Mouse (Mus musculus): ENCODE measurements at regions not wholly inside any gene's neighbourhood (a gene's known extent, or its start where the extent isn't known, plus 50 kb on each side); places are given as distances from the start of the nearest gene placed in this dataset.

DNA sequence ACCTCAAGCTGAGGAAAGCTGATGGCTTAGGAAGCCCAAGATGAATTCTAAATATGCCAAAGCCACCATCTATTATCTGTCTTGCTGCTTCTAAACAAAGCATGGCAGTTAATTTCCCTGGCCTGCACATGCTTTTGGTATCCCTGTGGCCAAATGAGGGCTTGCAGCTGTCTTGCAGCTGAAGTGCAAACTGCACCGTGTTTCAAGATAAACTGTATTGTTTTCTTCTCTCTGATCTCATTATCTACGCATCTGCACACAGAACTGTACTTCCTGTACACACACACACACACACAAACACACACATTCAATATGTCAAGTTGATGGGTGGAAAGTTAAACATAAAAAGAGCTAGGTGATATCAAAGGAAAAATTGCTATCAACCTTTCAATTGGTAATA lies 221.7 kb upstream of the Veph1 start:
- no peak for DNase-seq

DNA sequence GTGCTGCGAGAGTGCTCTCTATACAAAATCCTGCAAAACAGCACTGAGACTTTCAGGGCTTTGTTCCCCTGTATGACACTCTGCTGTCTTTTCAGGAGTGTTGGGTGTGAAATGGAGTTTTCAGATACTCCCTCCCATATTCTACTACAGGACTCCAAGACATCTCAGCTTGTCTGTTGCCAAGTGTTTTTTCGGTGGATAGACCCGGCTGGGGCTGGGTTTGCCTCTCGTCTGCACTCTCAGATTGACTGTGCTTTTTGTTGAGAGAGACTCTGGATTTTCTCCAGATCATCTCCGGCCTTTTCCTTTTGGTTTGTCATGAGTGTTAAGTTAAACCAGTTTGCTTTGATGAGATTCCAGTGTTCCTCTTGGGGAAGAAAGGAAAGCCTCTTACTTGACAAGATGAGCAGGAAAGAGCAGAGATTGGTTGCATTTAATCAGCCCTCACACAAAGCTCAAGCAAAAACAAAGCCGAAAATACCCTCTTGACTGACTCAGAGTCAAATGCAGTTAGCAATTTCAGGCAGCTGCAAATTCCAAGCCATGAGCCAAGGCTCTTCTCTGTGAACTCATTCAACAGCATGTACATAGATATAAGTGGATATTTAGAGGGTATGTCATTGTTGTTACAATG lies 219.3 kb upstream of the Veph1 start:
- DNase-seq, result no peak

DNA sequence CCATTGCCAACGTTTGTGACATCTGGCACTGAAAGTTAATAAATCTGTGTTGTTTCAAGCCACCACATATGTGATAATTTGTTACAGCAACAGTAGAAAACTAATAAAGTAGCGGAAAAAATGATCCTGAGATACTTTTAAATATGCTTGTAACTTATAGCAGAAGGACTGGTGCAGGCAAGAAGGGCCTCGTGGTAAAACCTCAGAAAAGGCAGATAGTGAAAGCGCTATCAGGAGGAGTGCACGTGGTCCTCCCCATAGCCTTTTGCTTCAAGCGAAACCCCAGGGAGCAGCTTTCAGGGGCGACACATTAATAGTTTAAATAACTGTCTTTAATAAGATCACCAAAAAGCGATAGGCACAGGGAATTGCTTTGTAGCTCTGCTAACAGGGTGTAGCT lies 217.9 kb upstream of the Veph1 start:
- no peak for DNase-seq

DNA sequence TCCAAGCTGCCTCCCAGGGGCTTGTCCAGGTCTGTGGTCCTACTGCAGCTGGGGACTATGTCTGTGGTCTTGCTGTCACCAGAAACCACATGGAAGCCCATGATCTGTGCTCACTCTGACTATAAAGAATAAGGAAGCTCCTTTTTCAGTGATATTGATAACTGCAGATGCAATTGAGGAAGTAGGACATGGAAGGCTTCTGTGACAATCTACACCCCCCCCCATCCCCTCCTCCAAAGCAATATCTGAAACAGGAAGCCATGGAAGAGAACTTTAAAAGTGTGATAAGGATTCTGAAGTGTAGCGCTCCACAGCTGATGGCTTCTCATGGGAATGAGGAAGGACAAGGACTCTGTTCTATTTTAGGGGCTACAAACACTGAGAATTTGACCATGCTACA lies 215.8 kb upstream of the Veph1 start:
- DNase-seq, result no peak

DNA sequence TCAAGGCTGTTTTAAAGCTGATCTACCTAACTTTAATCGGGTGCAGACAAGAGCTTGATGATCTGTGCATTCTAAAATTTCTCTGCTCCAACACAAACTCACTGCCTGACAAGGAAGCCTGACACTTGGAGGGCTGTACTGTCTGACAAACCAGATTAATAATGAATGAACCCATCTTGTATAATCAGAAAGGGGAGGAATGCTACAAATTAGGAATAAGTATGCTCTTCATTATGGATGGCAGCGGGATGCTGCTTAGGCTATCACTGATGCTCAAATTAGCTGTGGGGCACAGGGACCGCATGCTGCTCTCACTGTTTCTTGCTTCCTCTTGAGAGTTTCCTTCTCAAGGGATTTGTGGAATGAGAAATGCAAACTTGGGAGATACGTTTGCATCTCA lies 213.8 kb upstream of the Veph1 start:
- DNase-seq, result no peak

DNA sequence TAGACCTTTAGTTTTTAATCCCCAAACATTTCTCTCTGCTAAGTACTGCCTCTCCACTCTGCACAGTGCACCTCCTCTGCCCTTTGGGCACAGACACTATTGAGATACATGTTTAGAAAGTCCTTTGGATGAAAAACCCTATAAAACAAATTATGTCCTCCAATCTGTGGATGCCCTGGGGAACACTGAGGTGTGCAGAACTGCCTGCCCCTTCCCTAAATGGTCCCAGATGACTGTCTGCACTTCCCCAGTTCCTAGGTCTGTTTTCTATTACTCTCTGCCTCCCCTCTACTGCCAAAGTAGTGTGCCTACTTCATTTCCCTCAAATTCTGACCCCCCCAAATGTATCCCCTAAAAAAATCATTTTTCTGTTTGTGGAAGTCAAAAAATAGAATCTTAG lies 209.5 kb upstream of the Veph1 start:
- DNase-seq, result no peak

DNA sequence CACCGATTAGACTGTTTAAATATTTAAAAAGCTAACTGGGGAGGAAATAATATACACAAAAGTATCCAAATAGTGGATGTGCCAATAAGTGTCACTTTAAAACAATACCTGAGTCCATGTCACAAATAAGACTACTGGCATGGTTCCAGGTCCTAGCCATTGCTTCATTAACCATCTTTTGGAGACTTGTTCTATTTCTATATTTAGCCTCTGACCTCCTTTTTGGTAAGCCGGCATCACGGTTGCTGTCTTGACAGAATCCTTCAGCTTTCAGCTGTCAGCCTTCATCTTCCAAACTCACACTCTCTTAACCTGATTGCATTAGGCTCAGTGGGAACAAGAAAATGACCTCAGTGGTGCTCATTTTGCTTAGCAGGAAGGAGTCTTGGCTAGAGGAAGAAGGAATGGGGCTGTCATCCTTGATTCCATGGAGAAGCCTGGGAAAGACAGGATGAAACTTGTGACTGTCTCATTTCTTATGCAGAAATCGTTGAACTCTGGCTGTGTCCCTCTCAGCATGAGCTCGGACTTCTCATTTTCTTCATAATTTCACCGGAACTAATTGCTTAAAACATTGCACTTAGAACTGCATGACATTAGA lies 208.9 kb upstream of the Veph1 start:
- no peak for DNase-seq

DNA sequence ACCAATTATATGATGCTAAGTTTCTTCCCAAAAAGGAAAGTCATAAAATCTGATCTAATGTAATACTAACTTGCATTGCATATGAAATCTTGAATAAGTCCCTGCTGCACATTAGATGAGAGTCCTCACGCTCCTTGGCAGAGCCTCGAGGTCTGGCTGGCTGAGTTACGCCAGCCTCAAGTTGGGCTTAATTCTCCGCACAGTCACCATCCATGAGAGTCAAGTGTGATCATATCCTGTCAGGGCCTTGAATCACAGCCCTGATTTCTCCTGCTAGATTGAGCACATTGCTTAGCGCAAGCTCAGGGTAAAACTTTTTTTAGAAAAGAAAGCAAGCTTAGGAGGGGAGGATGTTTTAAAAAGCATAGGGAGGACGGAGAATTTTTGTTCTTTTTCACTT lies 208.1 kb upstream of the Veph1 start:
- no peak for DNase-seq

DNA sequence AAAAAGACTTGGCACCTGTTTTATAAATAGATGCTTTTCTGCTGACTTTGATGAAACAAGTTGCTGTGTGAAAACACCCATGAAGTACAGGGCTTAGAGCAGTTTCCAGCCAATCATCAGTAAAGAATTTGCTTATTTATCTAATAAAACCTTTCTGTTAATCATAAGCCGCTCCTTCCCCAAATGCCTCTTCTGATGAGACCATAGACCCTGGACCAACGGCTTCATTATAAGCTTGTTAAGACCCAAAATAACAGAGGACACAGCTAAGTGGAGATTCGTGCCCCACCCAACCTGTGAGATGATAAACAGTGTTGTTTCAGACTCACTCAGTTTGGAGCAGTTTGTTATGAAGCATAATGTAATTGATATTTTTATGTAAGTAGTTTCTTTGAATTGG lies 207.0 kb upstream of the Veph1 start:
- no peak for DNase-seq

DNA sequence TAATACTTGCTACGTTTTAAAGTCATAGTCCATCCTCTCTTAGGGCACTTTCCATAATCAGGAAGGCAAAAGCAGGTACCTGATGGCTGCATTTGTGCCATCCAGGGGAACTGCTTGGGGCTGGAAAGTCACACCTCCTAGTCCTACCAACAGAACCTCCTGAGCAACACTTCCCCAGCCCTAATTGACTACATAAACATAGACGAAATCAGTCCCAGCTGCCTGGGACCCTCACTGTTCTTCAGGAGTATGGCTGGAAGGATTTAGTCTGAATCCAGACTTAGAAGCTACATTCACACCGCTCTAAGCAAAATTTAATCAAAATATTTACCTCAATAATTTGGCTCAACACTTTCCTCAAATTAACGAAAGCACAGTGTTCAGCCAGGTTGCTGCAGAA lies 205.2 kb upstream of the Veph1 start:
- DNase-seq, result no peak

DNA sequence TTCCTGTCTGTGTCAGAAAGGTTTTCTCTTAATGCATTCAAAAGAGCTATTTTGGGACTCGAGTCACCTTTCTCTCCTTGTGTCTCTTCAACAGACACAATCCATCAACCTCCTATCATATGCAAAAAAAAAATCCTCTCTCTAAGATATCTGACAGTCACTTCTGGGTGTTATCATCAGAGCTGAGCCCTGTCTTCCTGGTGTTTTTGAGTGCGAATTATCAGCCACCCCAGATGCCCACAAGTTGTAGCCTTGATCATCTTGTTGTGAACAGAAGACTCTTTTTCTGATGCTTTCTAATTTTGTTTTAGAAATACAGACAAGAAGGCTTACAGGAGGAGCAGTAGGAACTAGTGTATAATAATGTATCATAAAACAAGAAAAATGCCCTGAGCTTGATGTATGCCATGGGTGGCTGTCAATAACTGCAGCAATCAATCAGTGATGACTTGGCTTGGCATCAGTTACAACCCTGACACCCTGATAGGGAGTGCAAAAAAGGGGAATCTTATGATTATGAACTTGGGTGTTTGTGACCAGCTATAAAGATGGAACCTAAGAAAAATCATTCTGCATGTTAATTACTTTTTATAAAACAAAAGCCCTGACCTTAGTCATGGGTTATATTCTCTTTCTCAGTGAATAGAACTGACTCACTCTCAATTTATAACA lies 197.9 kb upstream of the Veph1 start:
- DNase-seq, result no peak

DNA sequence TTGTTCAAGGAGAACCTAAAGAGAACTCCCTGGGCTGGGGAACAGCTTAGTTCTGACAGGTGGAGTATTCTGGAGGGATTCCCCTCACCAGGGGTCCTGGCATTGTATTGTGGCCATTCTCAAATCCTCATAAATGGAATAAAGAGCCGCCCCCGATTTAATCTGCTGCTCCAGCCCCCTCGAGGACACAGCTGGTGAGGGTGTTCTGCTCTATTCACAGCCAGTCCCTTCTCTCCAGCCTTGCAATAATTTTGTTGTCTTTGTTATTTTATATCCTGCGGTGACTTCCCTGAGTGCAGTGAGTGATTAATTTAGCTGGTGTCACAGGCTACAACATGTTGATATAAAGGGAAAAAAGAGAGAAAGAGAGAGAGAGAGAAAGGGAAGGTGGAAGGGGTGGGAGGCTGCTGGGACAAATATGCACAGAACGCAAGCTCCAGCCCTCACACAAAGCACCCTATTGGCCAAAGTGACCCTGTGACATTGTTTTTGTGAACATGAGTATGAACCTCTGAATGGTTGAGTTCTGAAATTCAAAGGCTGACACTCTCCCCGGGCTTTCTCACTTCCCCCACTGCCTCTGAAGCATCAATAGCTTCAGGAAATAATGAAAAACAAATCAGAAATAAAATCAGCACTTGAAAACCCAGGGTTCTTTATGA lies 194.2 kb upstream of the Veph1 start:
- no peak for DNase-seq

DNA sequence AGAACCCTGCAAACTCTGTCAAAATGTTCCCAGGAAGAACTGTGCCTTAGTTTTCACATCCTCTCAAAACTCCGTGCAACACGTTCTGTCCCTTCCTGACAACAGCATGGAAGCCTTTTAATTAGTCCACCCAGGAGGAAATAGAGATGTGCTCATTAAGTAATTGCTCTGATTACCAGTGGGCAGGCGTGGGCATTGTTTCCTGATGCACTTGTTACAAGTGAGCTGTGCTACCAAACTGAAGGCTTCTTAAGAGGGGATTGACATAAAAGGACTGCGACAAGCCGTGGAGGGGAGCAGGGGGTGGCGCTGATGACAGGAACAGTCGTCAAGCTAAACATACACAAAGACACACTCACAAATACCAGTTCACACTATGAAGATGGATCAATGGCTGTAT lies 192.1 kb upstream of the Veph1 start:
- no peak for DNase-seq

DNA sequence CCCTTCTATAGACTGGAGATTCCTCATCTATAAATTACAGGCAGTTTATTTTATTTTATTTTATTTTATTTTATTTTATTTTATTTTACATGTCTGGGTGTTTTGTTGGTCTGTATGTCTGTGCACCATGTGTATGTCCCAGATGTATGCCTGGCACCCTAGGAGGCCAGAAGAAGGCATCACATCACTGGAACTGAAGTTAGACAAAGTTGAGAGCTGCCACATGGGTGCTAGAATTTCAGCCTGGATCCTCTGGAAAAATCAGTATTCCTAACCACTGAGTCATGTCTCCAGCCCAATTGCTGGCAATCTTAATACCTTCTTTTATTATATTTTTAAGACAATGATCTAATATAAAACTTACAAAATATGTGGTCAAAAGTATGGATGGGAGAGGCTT lies 190.0 kb upstream of the Veph1 start:
- no peak for DNase-seq

DNA sequence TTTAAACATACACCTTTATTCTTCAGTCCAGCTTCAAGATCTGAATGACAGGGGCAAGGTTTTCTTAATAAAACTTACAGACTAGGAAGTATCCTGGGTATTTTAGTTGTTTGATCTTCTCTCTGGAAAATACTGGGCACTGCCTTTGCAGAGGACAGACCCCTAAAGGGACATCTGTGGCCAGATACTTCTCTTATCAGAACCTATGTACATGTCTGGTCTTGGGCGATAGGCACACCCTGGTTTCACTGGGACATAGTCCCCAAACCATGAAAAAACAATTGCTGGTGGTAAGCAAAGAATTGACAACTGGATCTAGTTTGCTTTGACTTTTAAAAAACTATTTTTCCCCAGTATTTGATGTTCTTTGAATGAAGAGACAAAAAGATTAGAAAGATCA lies 189.5 kb upstream of the Veph1 start:
- no peak for DNase-seq

DNA sequence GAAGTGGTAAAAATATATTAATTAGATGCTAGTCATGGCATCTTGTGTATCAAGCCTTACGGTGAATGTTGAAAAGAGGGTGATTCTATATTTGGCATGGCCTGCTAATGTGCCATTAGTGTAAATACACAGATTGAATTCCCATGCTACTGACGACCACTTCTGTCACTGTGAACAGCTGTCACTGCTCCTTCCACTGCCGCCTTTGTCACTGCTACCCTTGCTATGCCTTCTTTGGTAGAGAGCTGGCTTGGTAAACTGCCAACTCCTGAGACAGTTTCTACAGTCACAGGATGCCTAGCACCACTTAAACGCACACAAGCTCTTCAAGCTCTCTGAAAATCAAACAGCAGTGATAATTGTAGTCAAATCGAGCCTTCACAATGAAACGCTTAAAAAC lies 184.1 kb upstream of the Veph1 start:
- DNase-seq, result peak; percentile 9

DNA sequence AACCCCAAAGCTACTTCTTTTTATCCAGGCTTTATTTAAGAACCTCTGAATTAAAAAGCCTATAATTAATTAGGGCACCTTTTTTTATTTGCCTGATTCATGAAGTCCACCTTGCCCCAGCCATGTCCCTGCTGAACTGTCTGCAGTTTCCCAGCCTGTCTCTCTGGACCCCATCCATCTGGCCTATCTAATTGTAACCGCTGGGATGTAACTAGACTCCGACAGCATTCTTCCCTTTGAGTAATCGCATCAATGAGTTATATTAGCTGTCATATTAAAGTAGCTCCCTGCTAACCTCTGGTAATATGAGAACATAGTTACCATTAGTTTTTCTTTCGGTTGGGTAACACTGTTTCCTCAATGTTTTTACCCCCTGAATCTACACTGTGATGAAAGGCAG lies 182.6 kb upstream of the Veph1 start:
- DNase-seq, result no peak

DNA sequence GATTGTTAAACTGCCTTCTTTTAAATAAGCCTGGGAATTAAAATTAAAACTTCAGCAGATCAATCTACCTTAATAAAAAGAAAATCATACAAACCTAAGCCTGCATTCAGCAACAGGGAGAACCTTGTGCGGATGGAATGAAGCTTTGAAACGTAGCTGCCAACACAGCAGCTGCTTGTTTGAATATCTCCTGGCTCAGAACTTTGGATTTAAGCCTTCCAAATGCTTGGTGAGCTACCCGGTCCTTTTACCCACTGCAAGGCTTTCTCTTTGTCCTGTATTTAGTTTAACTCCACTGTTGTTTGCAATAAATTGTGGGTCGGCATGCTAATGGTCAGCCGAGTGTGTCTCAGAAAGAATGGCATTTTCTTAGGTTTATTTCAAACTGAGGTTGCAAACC lies 169.7 kb upstream of the Veph1 start:
- no peak for DNase-seq

DNA sequence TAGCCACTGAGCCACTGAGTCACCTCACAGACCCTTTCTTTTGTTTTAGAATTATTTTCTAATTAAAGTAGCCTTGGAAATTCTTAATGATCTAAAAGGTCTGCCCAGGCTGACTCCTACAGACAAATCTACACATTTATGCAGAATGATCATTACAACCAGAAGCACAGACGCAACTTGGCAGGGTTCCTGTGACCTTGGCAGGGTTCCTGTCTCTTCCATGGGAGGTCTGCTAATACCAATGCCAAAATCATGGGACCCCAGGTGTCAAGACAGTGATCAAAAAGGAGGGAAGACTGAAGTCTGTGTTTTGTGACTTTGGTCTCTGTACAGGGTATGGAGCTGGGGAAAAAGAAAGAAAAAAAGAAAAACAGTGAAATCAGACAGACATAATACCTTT lies 168.7 kb upstream of the Veph1 start:
- DNase-seq, result no peak

DNA sequence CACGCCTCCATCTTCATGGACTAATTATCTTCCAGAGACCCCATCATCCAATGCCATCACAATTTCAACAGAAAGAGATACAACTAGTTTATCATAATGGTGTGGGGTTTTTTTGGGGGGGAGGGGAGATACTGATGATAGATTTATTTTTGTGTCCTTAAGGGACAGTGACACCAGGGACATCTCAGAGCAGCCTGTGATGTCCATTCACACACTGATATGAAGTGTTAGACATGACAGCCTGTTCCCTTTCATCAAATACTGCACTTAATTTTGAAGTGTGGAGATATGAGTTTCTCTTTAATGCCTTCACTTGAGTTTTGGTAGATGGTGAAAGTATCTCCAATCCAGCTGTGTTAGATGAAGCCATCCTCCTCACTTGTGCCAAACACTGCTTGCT lies 165.7 kb upstream of the Veph1 start:
- no peak for DNase-seq

DNA sequence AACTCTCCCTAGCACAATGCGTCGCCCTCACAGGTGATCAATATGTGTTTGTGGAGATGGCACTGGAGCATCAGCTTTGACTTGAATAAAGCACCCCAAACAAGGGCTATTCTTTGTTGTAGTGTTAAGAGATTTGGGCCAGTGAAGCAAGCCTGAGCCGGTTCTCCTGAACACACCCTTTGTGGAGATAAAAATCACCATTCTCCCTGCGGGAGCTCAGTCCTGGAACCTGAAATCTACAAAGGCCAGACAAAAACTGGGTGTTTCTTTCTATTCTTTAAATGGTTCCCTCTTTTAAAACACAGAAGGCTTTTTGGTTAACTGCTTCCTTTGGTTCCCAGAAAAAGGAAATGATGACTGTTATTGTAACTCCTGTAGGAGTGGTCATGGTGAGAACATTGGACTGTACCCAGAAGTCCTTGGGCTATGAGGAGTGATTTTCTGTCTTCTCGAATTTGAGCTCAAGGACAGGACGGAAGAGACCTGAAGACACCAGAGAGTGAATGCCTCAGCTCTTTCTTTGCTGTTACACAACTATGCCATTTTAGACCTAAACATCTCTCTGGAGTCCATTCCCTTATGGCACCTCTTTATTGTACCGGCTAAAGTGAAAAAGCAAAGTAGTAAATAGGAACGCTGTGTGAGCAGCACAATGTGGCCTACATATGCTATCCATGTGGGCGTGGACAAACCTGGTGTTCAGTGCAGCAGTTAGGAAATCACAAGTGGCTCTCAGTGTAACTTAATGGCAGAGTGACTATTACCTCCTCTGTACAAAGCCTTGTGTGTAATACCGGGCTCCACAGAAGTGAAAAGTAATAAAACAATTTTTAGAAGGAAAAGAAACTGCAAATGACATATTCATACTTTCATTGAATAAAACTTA lies 149.9 kb upstream of the Veph1 start:
- DNase-seq, result no peak

DNA sequence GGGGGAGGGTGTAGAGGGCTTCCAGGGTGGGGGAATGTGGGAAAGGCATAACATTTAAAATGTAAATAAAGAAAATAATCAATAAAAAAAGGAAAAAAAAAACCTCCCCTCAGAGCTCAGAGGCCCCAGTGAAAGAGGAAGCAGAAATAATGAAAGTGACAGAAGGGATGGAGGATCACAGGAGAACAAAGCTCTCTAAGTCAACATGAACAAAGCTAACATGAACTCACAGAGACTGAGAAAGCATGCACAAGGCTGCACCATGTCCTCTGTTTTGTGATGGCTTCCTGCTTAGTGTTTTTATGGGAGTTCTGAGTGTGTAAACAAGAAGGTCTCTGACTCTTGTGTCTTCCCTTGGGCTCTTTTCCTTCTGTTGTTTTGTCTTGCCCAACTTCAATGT lies 136.6 kb upstream of the Veph1 start:
- no peak for DNase-seq

DNA sequence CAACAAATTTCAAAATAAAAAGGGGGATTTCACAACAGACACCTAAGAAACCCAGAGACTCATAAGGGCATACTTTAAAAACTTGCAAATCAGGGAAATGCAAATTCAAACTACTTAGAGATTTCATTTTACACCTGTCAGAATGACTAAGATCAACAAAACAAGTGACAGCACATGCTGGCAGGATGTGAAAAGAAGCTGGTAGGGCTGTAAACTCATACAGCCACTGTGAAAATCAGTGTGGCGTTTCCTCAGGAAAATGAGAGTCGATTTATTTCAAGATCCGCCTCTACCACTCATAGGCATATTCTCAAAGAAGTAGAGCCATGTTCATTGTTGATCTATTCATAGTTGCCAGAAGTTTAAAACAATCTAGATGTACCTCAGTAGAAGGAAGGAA lies 133.6 kb upstream of the Veph1 start:
- no peak for DNase-seq

Data from heart, adult 18-20 months (tissue).